Mouse (Mus musculus): ENCODE data around the gene Mitf.

The Mitf gene

DNA sequence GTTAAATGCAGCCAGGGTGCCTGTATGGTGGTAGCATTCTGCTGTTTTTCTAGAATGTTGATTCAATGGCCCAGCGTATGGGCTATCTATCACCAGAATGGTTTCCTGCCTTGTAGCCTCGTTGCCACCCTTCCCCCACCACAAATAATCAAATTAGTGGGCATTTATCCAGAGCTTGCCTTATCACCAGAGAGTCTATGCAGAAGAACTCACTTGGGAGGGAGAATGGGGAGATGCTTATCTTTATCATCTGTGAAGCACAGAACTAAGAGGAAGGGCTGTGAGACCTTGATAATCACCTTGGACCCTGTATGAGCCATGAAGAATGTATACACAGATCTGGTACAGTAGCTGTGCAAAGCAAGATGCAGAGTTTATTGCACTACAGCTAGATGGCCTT is 70.1 kb downstream of the Mitf start:
- no peak overlapping the region for H3K4me3 ChIP-seq (replicated peaks; ENCODE audit: low read length)
- H3K4me1 ChIP-seq (replicated peaks; ENCODE audit: low read depth, low read length) = no peaks in the 10 kb centered on the region
- H3K36me3 ChIP-seq (ENCODE audit: insufficient read depth, low read length) = no peaks in the 10 kb centered on the region
- H3K9me3 ChIP-seq (ENCODE audit: low read length) = no peaks in the 10 kb centered on the region
- H3K27me3 ChIP-seq (ENCODE audit: insufficient read depth, low read length) = no peaks in the 10 kb centered on the region
- no peak for TF ChIP-seq POU5F1 (IDR thresholded peaks at IDR 0.05; ENCODE audit: borderline replicate concordance, low read length)
- TF ChIP-seq NANOG (IDR thresholded peaks at IDR 0.05; ENCODE audit: borderline replicate concordance, low read length) = no peak

DNA sequence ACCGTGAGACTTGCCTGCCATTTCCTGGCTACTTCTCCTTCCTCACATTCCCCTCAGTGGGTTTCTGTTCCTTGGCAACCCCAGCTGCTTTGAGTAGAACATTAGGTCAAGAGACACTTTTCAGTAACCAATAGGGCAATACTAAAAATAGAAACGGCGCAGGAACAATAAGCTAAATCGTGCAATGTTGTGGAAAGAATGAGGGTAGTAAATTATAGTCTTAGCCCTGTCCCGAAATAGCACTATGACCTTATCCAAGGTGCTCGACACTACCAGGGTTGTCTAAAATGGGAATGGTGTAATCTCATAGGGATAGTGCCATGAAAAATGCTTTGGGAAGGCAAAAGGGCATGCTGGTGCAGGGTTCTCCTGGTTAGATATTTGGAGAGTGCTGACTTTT is 70.6 kb downstream of the Mitf start:
- H3K36me3 ChIP-seq (ENCODE audit: insufficient read depth, low read length) = no peaks in the 10 kb centered on the region
- H3K9me3 ChIP-seq (ENCODE audit: low read length) = no peaks in the 10 kb centered on the region
- TF ChIP-seq POU5F1 (IDR thresholded peaks at IDR 0.05; ENCODE audit: borderline replicate concordance, low read length) (no peak), CTCF (conservative IDR thresholded peaks at IDR 0.05; ENCODE audit: low read length) (no peak), NANOG (IDR thresholded peaks at IDR 0.05; ENCODE audit: borderline replicate concordance, low read length) (no peak)

DNA sequence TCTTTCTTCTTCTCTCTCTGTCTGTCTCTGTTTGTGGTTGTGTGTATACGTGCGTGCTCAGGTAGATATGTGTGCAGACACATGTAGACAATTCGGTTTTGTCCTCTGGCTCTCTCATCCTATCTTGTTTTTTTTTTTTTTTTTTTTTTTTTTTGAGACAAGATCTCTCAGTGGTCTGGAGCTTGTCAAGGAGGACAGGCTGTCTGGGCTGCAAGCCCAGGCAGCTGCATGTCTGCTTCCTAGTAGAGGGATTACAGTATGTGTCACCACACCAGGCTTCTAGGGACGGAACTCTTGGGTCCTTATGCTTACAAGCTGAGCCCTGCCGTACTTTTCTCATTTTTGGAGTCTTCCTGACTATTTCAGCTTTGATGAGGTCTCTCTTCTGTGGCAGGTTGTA is 73.5 kb downstream of the Mitf start:
- no peak for TF ChIP-seq CTCF (conservative IDR thresholded peaks at IDR 0.05; ENCODE audit: low read length)
- TF ChIP-seq POU5F1 (IDR thresholded peaks at IDR 0.05; ENCODE audit: borderline replicate concordance, low read length) = no peak
- TF ChIP-seq NANOG (IDR thresholded peaks at IDR 0.05; ENCODE audit: borderline replicate concordance, low read length) = no peak
- Histone ChIP-seq H3K4me1 (replicated peaks; ENCODE audit: low read depth, low read length) (no peaks in the 10 kb centered on the region), H3K4me3 (replicated peaks; ENCODE audit: low read length) (no peak overlapping the region), H3K27me3 (ENCODE audit: insufficient read depth, low read length) (no peaks in the 10 kb centered on the region), H3K9me3 (ENCODE audit: low read length) (no peaks in the 10 kb centered on the region), H3K36me3 (ENCODE audit: insufficient read depth, low read length) (no peaks in the 10 kb centered on the region)

More for the DNA sequence above, 70.6 kb downstream of the Mitf start:
- Histone ChIP-seq H3K4me3 (replicated peaks; ENCODE audit: low read length) (no peak overlapping the region), H3K27me3 (ENCODE audit: insufficient read depth, low read length) (no peaks in the 10 kb centered on the region), H3K4me1 (replicated peaks; ENCODE audit: low read depth, low read length) (no peaks in the 10 kb centered on the region)

DNA sequence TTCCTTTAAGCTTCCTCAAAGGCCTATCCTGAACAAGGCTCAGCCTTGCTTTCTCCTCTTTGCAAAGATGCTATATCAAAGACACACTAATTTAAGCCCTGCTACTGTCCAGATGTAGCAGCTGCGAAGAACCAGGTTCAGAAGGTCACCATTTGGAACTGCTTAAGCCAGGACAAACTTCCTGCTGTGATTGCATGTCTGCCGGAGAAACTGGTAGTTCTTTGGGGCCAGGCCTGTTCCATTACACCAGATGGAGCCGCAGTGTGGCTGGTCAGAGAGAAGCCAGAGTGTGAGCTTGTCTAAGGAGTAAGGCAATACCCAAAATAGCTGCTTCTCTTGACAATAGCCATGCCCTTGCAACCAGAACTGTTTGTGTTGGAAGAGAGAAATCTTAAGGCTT is 75.1 kb downstream of the Mitf start:
- Histone ChIP-seq H3K4me1 (replicated peaks; ENCODE audit: low read depth, low read length) (no peaks in the 10 kb centered on the region), H3K9me3 (ENCODE audit: low read length) (no peaks in the 10 kb centered on the region), H3K4me3 (replicated peaks; ENCODE audit: low read length) (no peak overlapping the region), H3K36me3 (ENCODE audit: insufficient read depth, low read length) (no peaks in the 10 kb centered on the region), H3K27me3 (ENCODE audit: insufficient read depth, low read length) (no peaks in the 10 kb centered on the region)
- no peak for TF ChIP-seq POU5F1 (IDR thresholded peaks at IDR 0.05; ENCODE audit: borderline replicate concordance, low read length)
- no peak for TF ChIP-seq NANOG (IDR thresholded peaks at IDR 0.05; ENCODE audit: borderline replicate concordance, low read length)
- TF ChIP-seq CTCF (conservative IDR thresholded peaks at IDR 0.05; ENCODE audit: low read length) = no peak

DNA sequence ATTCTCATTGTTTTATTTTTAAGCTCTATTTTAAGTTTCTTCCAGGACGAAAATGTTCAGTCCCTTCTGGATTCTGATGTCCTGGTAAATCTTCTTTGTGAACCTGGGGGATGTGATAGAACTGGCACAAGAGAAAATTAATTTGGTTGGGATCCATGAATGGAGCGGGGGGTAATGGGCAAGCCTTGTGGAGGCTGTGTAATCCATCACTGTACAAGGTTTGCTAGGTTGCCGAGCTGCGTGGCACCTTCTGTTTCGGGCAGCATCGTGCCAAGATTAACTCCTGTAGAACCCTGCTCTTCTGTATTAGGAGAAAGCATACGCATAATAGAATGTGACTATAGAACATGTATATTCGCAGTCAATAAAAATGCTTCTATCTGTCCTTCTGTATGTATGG is 76.1 kb downstream of the Mitf start:
- no peak for TF ChIP-seq NANOG (IDR thresholded peaks at IDR 0.05; ENCODE audit: borderline replicate concordance, low read length)
- no peak for TF ChIP-seq POU5F1 (IDR thresholded peaks at IDR 0.05; ENCODE audit: borderline replicate concordance, low read length)
- TF ChIP-seq CTCF (conservative IDR thresholded peaks at IDR 0.05; ENCODE audit: low read length) = no peak
- Histone ChIP-seq H3K36me3 (ENCODE audit: insufficient read depth, low read length) (no peaks in the 10 kb centered on the region), H3K9me3 (ENCODE audit: low read length) (no peaks in the 10 kb centered on the region), H3K4me3 (replicated peaks; ENCODE audit: low read length) (no peak overlapping the region), H3K27me3 (ENCODE audit: insufficient read depth, low read length) (no peaks in the 10 kb centered on the region), H3K4me1 (replicated peaks; ENCODE audit: low read depth, low read length) (no peaks in the 10 kb centered on the region)

DNA sequence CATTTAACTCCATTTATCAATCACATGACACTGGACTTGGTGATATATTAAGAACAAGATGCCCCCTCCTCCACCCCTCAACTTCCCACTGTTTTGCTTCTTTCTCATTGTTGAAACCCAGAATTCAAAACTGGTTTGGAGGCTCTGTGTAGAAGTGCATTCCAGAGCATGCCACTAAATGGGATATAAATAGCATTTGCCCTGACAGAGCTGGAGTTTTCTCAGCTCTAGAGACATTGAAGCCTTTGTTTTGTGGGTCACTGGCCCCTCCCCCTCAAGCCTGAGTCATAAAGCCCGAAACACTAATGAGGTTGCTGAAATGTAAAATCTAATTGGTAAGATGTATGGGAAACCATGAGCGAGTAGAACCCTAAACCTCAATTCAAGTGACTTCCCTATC is 76.6 kb downstream of the Mitf start:
- Histone ChIP-seq H3K4me3 (replicated peaks; ENCODE audit: low read length) (no peak overlapping the region), H3K4me1 (replicated peaks; ENCODE audit: low read depth, low read length) (no peaks in the 10 kb centered on the region), H3K36me3 (ENCODE audit: insufficient read depth, low read length) (no peaks in the 10 kb centered on the region), H3K9me3 (ENCODE audit: low read length) (no peaks in the 10 kb centered on the region), H3K27me3 (ENCODE audit: insufficient read depth, low read length) (no peaks in the 10 kb centered on the region)
- TF ChIP-seq POU5F1 (IDR thresholded peaks at IDR 0.05; ENCODE audit: borderline replicate concordance, low read length) = no peak
- no peak for TF ChIP-seq CTCF (conservative IDR thresholded peaks at IDR 0.05; ENCODE audit: low read length)
- TF ChIP-seq NANOG (IDR thresholded peaks at IDR 0.05; ENCODE audit: borderline replicate concordance, low read length) = no peak

DNA sequence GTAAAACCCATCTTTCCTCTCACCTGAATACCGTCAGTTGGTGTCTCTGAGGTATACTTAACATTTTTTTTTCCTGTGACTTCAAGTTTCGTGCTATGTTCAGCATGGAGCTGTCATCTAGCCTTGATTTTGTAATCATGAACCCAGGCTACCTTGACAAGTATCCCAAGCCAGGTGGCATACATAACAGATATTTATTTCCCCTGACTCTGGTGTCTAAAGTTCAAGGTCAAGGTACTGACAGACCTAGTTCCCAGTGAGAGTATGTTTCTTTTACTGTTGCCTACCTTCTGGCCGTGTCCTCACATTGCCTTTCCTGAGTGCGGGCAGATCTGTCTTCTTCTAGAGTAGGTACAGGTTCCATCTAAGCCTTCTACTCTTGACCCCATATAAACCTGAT is 78.1 kb downstream of the Mitf start:
- Histone ChIP-seq H3K36me3 (ENCODE audit: insufficient read depth, low read length) (no peaks in the 10 kb centered on the region), H3K9me3 (ENCODE audit: low read length) (no peaks in the 10 kb centered on the region), H3K27me3 (ENCODE audit: insufficient read depth, low read length) (no peaks in the 10 kb centered on the region), H3K4me3 (replicated peaks; ENCODE audit: low read length) (no peak overlapping the region), H3K4me1 (replicated peaks; ENCODE audit: low read depth, low read length) (no peaks in the 10 kb centered on the region)
- no peak for TF ChIP-seq CTCF (conservative IDR thresholded peaks at IDR 0.05; ENCODE audit: low read length)
- no peak for TF ChIP-seq POU5F1 (IDR thresholded peaks at IDR 0.05; ENCODE audit: borderline replicate concordance, low read length)
- no peak for TF ChIP-seq NANOG (IDR thresholded peaks at IDR 0.05; ENCODE audit: borderline replicate concordance, low read length)

DNA sequence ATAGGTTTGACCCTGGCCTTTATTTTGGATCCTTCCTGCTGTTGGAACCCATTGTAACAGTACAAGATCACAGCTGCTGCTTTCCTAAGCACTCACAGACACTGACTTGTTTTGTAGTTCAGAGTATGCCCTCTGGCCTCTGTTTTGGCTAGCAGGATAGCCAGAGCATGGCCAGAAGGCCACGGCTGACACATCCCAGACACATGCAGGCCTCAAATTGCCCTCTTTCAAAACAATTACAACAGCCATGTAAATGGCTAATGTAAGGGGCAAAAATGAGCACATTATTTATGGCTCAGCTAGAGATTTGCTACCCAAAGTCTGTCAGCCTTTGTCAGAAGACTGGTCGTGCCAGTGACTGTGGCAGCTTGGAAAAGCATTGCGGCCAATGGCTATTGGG is 78.8 kb downstream of the Mitf start:
- no peaks in the 10 kb centered on the region for H3K9me3 ChIP-seq (ENCODE audit: low read length)
- H3K36me3 ChIP-seq (ENCODE audit: insufficient read depth, low read length) = no peaks in the 10 kb centered on the region
- no peak for TF ChIP-seq POU5F1 (IDR thresholded peaks at IDR 0.05; ENCODE audit: borderline replicate concordance, low read length)
- no peaks in the 10 kb centered on the region for H3K27me3 ChIP-seq (ENCODE audit: insufficient read depth, low read length)
- H3K4me3 ChIP-seq (replicated peaks; ENCODE audit: low read length) = no peak overlapping the region
- H3K4me1 ChIP-seq (replicated peaks; ENCODE audit: low read depth, low read length) = no peaks in the 10 kb centered on the region

DNA sequence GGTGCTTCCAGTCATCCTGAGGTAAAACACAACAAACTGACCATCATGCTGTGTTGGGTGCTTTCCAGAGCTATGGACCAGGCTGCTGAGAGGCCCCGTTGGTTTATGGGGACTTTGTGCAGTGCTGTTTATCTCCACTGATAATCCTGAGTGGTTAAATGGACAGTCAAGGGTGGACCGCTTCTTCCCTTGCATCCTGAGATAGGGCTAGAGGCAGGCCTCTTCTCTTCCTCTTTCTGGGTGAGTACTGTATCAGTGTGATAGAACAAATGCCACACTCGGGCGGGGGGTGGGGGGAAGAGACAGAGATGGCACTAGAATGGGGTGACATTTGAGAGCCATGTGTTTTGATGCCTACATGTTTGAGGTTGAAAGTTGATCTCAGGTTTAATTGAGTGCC is 81.0 kb downstream of the Mitf start:
- H3K27me3 ChIP-seq (ENCODE audit: insufficient read depth, low read length) = no peaks in the 10 kb centered on the region
- H3K36me3 ChIP-seq (ENCODE audit: insufficient read depth, low read length) = no peaks in the 10 kb centered on the region
- H3K9me3 ChIP-seq (ENCODE audit: low read length) = no peaks in the 10 kb centered on the region
- TF ChIP-seq CTCF (conservative IDR thresholded peaks at IDR 0.05; ENCODE audit: low read length) (no peak), NANOG (IDR thresholded peaks at IDR 0.05; ENCODE audit: borderline replicate concordance, low read length) (no peak), POU5F1 (IDR thresholded peaks at IDR 0.05; ENCODE audit: borderline replicate concordance, low read length) (no peak)
- no peaks in the 10 kb centered on the region for H3K4me1 ChIP-seq (replicated peaks; ENCODE audit: low read depth, low read length)
- H3K4me3 ChIP-seq (replicated peaks; ENCODE audit: low read length) = no peak overlapping the region

Data from E14TG2a.4 (cell line).